Mouse (Mus musculus) erythroid progenitor cell, adult 5-6 weeks (primary cell): ENCODE data around the gene Lin7c. TPM values are rescaled to one million over a fixed set of nuclear protein-coding genes. Genes with fewer than 3 reads are reported as not detected.
"Not testable (repeated sequence)": the region's sequence is repeated elsewhere in the genome, so short reads cannot be mapped to it uniquely, and the experiment has no call there.

Experiments
- ATAC-seq: replicated peaks from 2 replicates; pipeline ENCODE4 v1.8.0; 2016; ENCODE audit warnings: moderate number of reproducible peaks, mild to moderate bottlenecking, moderate TSS enrichment, inconsistent platforms; ENCODE audit not compliant: poor library complexity, low FRiP score, severe bottlenecking
- total RNA-seq, 2 experiments: library from RNA; stranded (forward) in 1 of 2; stranded (reverse) in 1 of 2; fragments of 150-400 nt in 1 of 2; fragments of 186-747, 209-891 nt in 1 of 2; gene quantifications; 2 replicates each; pipeline versions ENCODE4 v1.2.3 to v1.2.4; 2015 to 2017; ENCODE audit warnings: low replicate concordance in 2 of 2

Gene Lin7c
- total RNA-seq (2015; ENCODE audit: low replicate concordance) (17.7 and 28.1 TPM in 2 replicates), total RNA-seq (2017; ENCODE audit: low replicate concordance) (29.7 and 32.6 TPM in 2 replicates)

DNA sequence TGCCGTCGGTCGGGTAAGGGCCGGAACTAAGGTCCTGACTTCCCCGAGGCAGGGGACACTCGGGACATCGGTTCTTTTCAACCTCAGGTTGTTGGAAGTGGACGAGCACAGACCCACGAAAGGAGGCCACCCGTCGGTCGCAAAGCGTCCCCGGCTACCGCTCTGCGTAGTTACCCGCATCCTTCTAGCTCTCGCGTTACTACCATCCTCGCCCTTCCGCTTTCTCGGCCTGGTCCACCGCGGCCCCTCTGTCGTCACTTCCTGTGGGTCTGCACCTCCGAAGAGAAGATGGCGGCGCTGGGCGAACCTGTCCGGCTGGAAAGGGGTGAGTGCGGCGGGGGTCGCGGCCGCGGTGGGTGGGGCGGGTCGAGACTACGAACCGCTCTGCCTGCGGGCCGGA is at the start of gene Lin7c:
Lin7c (plus strand) TSS at position 257 of the 400 bp plus-strand sequence.
- ATAC-seq, result peak; percentile 98

GRCm38 (mm10) chr2:109846401-109846800 is 44.3 kb upstream of the Lin7c start:
- ATAC-seq, result no peak

DNA sequence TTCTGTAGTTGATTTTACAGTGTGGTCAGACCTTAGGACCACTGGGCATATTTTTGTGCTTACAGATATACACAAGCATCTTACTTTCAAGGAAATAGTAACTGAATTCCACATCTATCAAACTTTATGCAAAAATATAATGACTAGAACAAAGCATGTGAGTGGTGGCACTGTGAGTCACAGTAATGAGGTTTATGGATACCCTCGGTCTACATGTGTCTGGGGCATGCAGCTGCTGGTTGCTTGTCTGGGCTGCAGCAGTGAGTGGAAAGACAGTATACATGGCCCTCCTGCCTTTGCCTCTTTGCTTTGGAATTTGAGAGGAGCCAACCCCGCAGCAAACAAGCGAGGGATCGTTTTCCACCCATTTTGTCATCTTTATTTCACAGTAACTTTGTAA is 42.3 kb upstream of the Lin7c start:
- ATAC-seq, result no peak

- ATAC-seq, result no peak
These were observed 41.9 kb upstream of the Lin7c start for GRCm38 (mm10) chr2:109848715-109849114.

DNA sequence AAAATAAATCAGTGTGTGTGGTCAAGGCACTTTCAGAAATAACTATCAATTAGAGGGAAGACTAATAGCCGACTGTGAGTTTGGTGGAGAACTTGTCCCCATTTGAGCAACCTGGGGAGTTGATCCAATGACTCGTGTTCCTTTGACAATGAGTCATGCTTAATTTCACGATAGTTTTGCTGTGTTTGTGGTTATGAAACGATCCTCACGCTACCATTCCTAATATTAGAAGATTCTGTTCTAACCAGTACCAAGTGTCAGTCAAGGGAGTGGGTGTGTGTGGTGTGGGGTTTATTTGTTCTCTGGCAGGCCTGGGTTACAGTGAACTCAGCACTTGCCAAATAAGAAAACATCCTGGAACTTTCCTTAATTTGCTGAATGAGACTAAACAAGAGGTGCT is 35.1 kb upstream of the Lin7c start:
- no peak for ATAC-seq

DNA sequence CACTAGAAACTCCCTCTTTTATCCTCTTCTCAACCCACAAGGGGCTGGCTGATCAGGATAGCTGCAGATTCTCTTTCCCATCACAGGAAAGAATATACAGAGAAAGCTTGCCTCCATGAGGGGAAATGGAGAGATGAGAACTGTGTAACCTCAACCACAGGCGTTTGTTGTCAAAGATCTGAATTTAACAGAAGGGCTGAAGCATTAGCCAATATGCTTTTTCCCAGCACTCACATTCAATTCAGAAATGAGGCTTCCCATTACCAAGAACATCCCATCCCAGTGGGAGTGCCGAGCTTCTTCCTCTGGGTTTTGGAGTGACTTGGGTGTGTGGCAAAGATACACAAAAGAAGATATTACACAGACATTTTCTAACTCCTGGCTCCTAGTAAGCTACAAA is 31.0 kb upstream of the Lin7c start:
- no peak for ATAC-seq

DNA sequence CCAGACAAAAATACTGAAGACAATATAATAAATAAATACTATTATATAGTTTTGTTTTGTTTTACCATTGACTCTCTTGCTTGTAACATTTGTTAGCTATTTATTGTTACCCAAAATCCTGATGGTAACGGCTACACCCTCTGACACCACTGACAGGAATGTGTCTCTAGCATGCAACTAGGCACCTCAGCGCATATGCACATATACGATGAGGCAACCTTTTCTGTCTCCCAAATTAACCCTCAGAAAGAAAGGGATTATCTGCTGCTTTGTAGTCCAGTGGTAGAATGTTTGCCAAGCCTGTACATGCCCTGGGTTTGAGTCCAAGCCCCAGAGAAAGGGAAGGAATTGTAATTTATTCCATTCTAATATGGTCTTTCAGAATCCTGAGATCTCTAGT is 29.8 kb upstream of the Lin7c start:
- ATAC-seq, result no peak

DNA sequence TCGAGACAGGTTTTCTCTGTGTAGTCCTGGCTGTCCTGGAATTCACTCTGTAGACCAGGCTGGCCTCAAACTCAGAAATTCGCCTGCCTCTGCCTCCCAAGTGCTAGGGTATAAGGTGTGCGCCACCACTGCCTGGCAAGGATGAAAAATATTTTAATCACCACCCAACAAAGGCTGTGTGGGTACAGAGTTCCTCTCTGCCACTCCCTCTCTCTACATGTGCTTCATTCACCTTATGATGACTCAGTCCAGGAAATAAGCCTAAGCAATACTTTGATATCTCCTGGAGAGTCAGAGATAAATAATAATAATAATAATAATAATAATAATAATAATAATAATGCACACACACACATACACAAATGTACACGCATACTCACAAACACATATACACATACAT is 11.2 kb upstream of the Lin7c start:
- not testable (repeated sequence) for ATAC-seq

DNA sequence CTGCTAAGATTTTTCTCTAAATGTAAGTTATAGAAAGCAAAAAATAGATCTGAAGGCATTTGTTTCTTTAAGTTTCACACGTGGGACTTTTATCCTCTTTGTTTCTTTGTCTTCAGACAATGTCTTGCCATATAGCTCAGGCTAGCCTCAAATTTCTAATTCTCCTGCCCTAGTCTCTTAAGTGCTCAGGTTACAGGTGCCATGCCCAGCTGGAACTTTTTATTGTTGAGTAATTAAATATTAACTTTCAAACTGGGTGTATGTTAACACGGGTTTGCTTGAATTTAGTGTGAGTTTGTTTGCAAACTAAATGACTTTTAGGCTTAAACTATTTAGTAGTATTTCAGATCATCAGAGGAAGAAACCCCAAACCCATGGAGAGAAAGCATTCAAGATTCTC is 9.5 kb upstream of the Lin7c start:
- no peak for ATAC-seq

DNA sequence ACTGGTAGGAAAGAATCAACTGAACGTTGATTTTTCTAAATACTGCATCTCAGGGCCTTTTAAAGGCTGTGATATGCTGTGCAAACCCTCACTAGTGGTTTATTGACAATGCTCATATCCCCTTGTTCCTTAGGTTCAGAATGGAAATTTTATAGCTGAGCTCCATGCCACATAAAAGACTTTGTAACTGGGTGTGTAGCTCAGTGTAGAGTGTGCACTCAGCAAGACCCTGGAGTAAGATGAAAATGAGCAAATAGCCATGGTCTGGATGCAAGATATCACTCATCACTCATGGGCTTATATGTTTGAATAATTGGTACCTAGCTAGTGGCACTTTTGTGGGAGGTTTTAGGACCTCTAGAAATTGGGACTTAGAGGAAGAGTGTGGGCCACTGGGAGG is 9.0 kb upstream of the Lin7c start:
- ATAC-seq, result no peak

- ATAC-seq, result no peak
These were observed 6.5 kb upstream of the Lin7c start for GRCm38 (mm10) chr2:109884106-109884505.

DNA sequence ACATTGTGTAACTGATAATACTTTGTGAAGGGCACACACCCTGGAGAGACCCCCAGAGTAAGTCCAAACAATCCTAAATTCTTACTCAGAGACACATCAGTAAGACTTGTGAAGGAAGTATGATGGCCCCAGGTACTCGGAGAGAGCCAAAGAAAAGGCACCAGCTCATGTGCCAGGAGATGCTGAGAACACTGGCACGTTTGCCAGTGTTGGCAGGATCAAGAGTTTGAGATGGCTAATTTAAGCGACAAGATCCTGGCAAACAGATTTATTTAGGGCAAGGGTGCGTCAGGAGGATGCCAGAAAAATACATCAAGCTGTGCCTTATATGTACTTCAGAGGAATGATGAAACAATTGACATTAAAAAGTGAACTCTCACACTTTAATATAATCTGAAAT is 6.1 kb upstream of the Lin7c start:
- no peak for ATAC-seq

GRCm38 (mm10) chr2:109890068-109890467 is 585 bp upstream of the Lin7c start:
- 0 out of 2 replicates have a peak, but pooled peaks have one; percentile 3 for ATAC-seq

DNA sequence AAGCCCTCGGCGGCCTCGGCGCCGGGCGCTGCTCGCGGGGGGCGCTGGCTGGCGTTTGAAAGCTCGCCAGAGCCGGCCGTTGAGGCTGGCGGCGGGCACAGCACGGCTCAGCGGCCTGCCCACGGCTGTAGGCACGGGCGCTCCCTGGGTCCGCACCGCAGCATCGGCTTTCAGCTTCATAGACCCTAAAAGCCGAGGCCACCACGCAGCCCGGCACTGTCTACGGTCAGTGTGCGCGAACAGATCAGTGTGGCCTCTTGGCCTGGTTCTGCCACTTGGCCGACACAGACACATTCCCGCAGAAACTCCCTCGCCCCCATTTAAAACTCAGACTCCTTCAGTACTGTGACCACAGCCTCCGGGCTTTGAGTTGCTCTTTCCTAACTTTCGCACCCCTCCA is 378 bp downstream of the Lin7c start:
- ATAC-seq, result peak; percentile 53

DNA sequence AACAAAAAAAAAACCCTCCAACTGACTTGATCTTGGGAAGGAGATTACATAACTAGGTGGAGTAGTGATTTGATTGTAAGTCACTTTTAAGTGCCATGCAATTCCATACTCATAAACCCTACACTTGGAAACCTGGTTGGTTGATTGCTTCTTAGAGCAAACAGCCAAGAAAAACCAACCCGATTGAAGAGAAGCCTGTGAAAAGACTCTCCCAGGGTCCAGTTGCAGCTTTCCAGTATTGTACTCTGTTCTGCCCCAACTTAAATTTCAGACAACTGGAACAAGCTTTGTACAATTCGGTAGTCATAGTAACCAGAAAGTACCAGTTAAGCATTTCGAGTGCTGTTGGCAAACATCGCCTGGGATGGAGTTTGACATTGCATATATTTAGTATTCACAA is 818 bp downstream of the Lin7c start:
- ATAC-seq, result 0 out of 2 replicates have a peak, but pooled peaks have one; percentile 7

- no peak for ATAC-seq
These were observed 5.7 kb downstream of the Lin7c start for GRCm38 (mm10) chr2:109896311-109896710.

DNA sequence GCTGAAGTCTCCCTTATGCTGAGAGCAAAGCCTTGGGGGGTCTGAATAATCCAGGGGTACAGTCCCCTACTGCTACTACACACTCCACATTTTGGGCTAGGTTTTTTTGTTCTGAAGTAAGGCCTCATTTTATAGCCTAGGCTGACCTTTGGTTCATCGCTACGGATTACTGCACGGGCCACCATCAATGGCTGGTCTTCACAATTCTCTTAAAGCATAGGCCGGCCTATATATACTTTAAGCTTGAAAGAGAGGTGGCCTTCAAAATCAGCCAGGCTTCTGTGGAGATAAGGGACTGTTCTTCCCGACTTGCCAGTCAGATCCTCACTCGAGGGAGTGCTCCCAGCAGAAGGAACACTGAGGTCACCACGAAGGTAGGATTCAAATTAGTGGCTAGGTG is 12.2 kb downstream of the Lin7c start:
- no peak for ATAC-seq

GRCm38 (mm10) chr2:109904171-109904821 is 13.6 kb downstream of the Lin7c start:
- peak; percentile 93 for ATAC-seq

GRCm38 (mm10) chr2:109909122-109909521 is 18.5 kb downstream of the Lin7c start:
- ATAC-seq, result no peak

DNA sequence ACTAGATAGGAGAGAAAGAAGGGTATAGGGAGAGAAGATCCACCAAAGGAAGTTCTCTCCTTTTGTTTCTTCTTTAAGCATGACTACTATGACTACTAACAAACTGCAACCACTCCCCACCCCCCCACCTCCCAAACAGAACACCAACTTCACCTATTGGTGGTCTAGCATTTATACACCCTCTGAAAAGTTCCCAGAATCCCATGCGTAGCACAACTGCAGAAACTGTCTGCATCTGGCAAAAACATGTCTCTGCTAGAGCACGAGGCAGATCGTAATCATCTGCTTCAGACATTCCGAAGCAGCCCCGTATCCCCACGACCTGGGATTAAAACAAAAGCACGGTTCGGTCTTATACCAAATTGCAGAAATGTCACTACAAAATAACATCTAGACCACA is 21.6 kb downstream of the Lin7c start:
- ATAC-seq, result no peak

DNA sequence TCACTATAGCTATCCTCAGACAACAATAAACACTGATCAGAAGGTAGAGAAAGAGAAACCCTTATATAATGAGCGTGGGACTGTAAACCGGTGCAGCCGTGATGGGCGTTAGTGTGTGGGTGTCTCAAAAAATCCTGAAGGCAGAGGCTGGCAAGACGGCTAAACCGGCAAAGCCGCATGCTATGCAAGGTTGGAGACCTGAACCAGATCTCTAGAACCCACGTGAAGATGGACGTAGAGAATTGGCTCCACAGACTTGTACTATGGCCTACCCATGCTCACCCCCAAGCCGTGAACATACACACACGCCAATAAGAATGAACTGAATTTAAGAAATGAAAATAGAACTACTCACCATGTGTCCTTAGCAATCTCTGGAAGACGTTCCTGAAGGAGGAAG is 22.1 kb downstream of the Lin7c start:
- no peak for ATAC-seq

GRCm38 (mm10) chr2:109913241-109913640 is 22.6 kb downstream of the Lin7c start:
- no peak for ATAC-seq
